Mouse (Mus musculus) testis, adult 2 months (tissue): ENCODE measurements around the gene Ccdc117. TPM values are rescaled to one million over a fixed set of nuclear protein-coding genes. Genes with fewer than 3 reads are reported as not detected.

ENCODE experiments used
- H3K27ac ChIP-seq: fragments of 200-500 bp; 2 replicates; pipeline ENCODE4 v1.5.1; 2012; ENCODE audit warnings: low read depth, low read length; ENCODE audit not compliant: control insufficient read depth, insufficient read depth
- H3K27me3 ChIP-seq: fragments of 200-500 bp; 2 replicates; pipeline ENCODE4 v1.6.1; 2012; ENCODE audit warnings: mild to moderate bottlenecking, low read length, moderate library complexity; ENCODE audit not compliant: control insufficient read depth, insufficient read depth
- H3K36me3 ChIP-seq: fragments of 200-500 bp; 2 replicates; pipeline ENCODE4 v1.6.1; 2012; ENCODE audit warnings: mild to moderate bottlenecking, low read length; ENCODE audit not compliant: control insufficient read depth, insufficient read depth
- H3K4me1 ChIP-seq: fragments of 200-500 bp; 2 replicates; pipeline ENCODE4 v1.6.1; 2012; ENCODE audit warnings: low read length; ENCODE audit not compliant: control insufficient read depth, insufficient read depth
- H3K4me3 ChIP-seq: fragments of 200-500 bp; 2 replicates; pipeline ENCODE4 v1.5.1; 2012; ENCODE audit warnings: low read depth, mild to moderate bottlenecking, low read length, moderate library complexity, mixed read lengths; ENCODE audit not compliant: control insufficient read depth
- CTCF ChIP-seq: fragments of 200-500 bp; IDR thresholded peaks from 2 replicates; pipeline ENCODE4 v1.5.1; 2012; ENCODE audit warnings: low read depth, mild to moderate bottlenecking, inconsistent platforms, low read length, moderate library complexity; ENCODE audit not compliant: control insufficient read depth, insufficient read depth, insufficient replicate concordance
- POLR2A ChIP-seq: fragments of 200-500 bp; IDR thresholded peaks from 2 replicates; pipeline ENCODE4 v1.6.1; 2012; ENCODE audit warnings: low read depth, mild to moderate bottlenecking, inconsistent platforms, low read length, moderate library complexity; ENCODE audit not compliant: control insufficient read depth
- polyA plus RNA-seq: library from polyadenylated mRNA; depleted of rRNA; stranded (reverse); fragments of >200 nt; gene quantifications from 2 replicates; pipeline ENCODE4 v1.2.3, GENCODE M21; 2012

Gene Ccdc117
- polyA plus RNA-seq, 1 experiment, result 37.6 TPM

- no peak for TF ChIP-seq POLR2A
- no peak for TF ChIP-seq CTCF
- Histone ChIP-seq H3K36me3 (peaks cover 11% of the 10 kb centered on the region), H3K4me1 (no peaks in the 10 kb centered on the region), H3K27me3 (no peaks in the 10 kb centered on the region), H3K27ac (no peak overlapping the region), H3K4me3 (no peak overlapping the region)
Measured at GRCm38 (mm10) chr11:5530717-5531116, 11.3 kb downstream of the Ccdc117 start.

DNA sequence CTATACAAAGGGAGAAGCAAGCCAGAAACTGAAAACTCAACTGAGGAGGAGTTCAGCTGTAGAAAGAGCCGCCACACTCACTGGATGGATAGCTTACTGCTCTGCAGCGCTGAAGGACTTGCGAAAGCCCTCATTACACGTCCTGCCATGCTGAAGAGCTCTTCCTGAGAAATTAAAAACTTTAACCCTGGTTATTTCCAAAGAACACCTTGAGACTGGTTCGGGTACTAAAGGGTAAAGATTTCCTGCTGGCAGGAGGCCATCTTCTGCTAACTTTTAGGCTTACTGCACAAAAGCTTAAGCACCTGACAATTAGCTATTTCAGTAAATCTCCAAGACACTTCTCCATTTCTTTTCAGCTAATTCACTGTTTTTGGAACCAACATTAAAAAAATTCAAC, 11.8 kb downstream of the Ccdc117 start:
- H3K4me1 ChIP-seq, result no peaks in the 10 kb centered on the region
- TF ChIP-seq POLR2A (no peak), CTCF (no peak)
- H3K27ac ChIP-seq, result no peak overlapping the region
- H3K36me3 ChIP-seq, result peaks cover 11% of the 10 kb centered on the region
- no peaks in the 10 kb centered on the region for H3K27me3 ChIP-seq
- no peak overlapping the region for H3K4me3 ChIP-seq

- TF ChIP-seq POLR2A (no peak), CTCF (no peak)
- Histone ChIP-seq H3K36me3 (peaks cover 10% of the 10 kb centered on the region), H3K27me3 (no peaks in the 10 kb centered on the region), H3K4me3 (no peak overlapping the region), H3K4me1 (no peaks in the 10 kb centered on the region), H3K27ac (no peak overlapping the region)
Measured at GRCm38 (mm10) chr11:5528841-5529240, 13.1 kb downstream of the Ccdc117 start.

GRCm38 (mm10) chr11:5527865-5528523, 14.0 kb downstream of the Ccdc117 start:
- TF ChIP-seq POLR2A (no peak), CTCF (no peak)
- H3K27ac ChIP-seq, result no peak overlapping the region
- peaks cover 8% of the 10 kb centered on the region for H3K36me3 ChIP-seq
- no peaks in the 10 kb centered on the region for H3K27me3 ChIP-seq
- H3K4me3 ChIP-seq, result no peak overlapping the region
- no peaks in the 10 kb centered on the region for H3K4me1 ChIP-seq

DNA sequence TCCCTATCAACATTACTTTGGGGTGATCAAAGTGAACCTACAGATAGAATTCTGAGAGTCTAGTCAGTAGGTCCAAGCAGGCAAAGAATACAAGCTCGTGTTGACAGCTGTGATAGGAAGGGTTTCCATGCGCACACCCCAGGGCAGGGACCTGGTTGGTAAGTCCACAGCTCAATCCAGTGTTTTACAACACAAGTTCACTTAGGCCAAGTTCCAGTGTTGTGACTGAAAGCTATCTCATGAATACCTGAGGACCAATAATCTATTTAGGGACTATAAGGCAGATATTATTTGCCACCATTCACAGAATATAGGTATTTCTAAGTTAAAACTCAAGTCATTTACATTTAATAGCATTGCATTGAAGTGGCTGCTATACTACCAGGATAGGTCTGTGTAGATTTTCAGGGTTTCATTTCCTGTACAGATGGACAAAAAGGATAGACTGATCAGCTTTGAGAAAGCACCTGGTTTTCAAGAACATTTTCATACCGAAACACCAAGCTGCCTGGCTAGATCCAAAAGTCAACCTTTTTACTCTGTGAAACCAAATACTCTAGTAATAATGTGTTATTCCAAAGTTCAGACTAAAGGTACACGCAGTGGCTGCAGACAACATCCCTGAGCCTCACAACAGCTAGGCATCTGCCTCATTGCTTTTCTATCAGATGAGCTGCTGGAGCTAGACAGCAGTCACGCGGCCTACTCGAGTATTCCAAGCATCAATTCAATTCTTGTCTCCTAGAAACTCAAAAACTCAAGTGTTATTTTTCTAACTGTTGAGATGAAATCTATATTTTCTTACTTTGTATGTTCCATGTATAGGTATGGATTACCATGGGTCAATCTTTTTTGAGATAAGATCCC, 15.2 kb downstream of the Ccdc117 start:
- H3K4me1 ChIP-seq, result peaks cover 2% of the 10 kb centered on the region
- no peak overlapping the region for H3K4me3 ChIP-seq
- no peaks in the 10 kb centered on the region for H3K27me3 ChIP-seq
- H3K36me3 ChIP-seq, result peaks cover 4% of the 10 kb centered on the region
- no peak overlapping the region for H3K27ac ChIP-seq
- TF ChIP-seq CTCF, result no peak
- no peak for TF ChIP-seq POLR2A

DNA sequence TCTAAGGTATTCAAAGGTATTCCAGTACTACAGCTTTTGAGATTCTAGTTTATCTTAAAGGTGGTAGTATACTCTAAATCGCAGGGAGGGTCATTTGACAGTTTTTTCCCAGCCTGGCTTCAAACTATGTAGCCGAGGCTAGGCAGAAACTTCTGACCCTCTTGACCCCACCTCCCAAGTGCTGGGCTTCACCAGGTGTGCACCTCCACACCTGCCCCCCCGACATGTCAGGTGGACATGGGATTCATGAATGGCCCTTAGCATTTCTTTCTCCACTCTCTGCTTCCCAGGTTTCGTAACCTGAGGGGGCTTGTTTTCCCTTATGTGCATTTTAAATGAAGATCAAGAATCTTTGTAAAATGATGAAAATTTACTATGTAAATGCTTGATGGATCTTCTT, 16.6 kb downstream of the Ccdc117 start:
- Histone ChIP-seq H3K4me1 (peaks cover 4% of the 10 kb centered on the region), H3K4me3 (no peak overlapping the region), H3K27me3 (no peaks in the 10 kb centered on the region), H3K36me3 (no peaks in the 10 kb centered on the region; the same call in 1 of the 2 replicates), H3K27ac (no peak overlapping the region)
- TF ChIP-seq CTCF, result no peak
- TF ChIP-seq POLR2A, result no peak

DNA sequence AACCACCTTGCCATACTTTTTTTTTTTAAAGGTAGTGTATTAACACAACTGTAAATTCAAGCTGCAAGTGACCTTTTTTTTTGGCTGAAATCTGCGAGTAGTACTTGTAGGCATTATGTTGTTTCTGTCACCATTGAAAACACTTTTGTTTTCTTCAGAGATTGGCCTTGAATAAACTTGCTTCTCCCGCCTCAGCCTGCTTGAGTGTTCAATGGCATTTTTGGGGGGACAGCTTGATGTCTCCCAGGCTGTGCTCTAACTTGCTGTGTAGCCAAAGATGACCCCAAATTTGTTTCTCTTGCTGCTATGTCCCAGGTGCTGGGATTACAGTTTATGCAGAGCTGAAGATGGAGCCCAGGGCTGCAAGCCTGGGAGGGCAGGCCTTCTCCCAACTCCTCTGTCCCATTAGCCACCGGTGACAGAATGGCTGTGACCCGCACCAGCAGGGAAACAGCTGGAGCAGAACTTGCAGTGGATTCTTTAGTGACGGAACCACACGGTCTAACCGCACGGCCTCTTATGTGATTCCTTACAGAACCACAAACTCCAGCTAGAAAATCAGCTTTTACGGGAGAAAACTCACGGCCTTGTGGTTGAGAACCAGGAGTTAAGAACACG, 19.1 kb downstream of the Ccdc117 start:
- TF ChIP-seq POLR2A, result no peak
- TF ChIP-seq CTCF, result no peak
- H3K4me3 ChIP-seq, result no peak overlapping the region
- no peak overlapping the region for H3K27ac ChIP-seq
- H3K27me3 ChIP-seq, result no peaks in the 10 kb centered on the region
- no peaks in the 10 kb centered on the region; the same call in 1 of the 2 replicates for H3K36me3 ChIP-seq
- peaks cover 4% of the 10 kb centered on the region for H3K4me1 ChIP-seq
